ENCODE assay signal across 12 mouse cellular contexts in genomic region chr1:86614269-86614668, GRCm38 (mm10). TPM values are rescaled to one million over a fixed set of nuclear protein-coding genes. Genes with fewer than 3 reads are reported as not detected.
A peak's percentile ranks its signal among the peaks of the same experiment; 100 is the strongest.
DNase-seq lines count a peak whose midpoint lies in the region; ATAC-seq and TF ChIP-seq lines count a peak whose summit lies in the region.
"Had no signal": no experiment of that assay in that cellular context is flagged by ENCODE, and none has a peak within 500 bp of the region (broad histone marks: within the 10 kb centered on the region; RNA-seq: fewer than 3 reads in every experiment).

No protein-coding gene starts in this region.

- no peaks in the 10 kb centered on the region for H3K36me3 ChIP-seq in forebrain, embryonic 16.5 days (ENCODE audit: control insufficient read depth, insufficient read depth)
- peaks cover 5% of the 10 kb centered on the region for H3K36me3 ChIP-seq in forebrain, embryonic 10.5 days (replicated peaks)
- 0 out of 2 replicates have a peak, but pooled peaks cover 6% of the 10 kb centered on the region for H3K36me3 ChIP-seq in limb, embryonic 14.5 days (ENCODE audit: control insufficient read depth, insufficient read depth, low read length)
- H3K36me3 ChIP-seq in limb, embryonic 10.5 days, result peaks cover 11% of the 10 kb centered on the region
- H3K36me3 ChIP-seq in MEL (ENCODE audit: control insufficient read depth in 1 of 2, insufficient read depth in 2 of 2, low read length in 2 of 2), result no peaks in the 10 kb centered on the region; a peak in 1 of 4 replicates
- H3K36me3 ChIP-seq in hindbrain, postnatal 0 days (ENCODE audit: insufficient read depth, low read length), result no peaks in the 10 kb centered on the region

- H3K4me1 ChIP-seq in forebrain, embryonic 16.5 days (replicated peaks; ENCODE audit: control insufficient read depth, insufficient read depth, low read length), result no peaks in the 10 kb centered on the region
- H3K4me1 ChIP-seq in forebrain, embryonic 10.5 days, result no peaks in the 10 kb centered on the region
- H3K4me1 ChIP-seq in limb, embryonic 14.5 days (ENCODE audit: control insufficient read depth, insufficient read depth, low read length), result no peaks in the 10 kb centered on the region
- no peaks in the 10 kb centered on the region for H3K4me1 ChIP-seq in limb, embryonic 10.5 days
- H3K4me1 ChIP-seq in MEL (ENCODE audit: control insufficient read depth in 1 of 2, insufficient read depth in 2 of 2, low read length in 2 of 2), result no peaks in the 10 kb centered on the region
- no peaks in the 10 kb centered on the region for H3K4me1 ChIP-seq in hindbrain, postnatal 0 days (ENCODE audit: insufficient read depth, low read length)
- H3K4me1 ChIP-seq: midbrain, embryonic 12.5 days had no signal

- no peaks in the 10 kb centered on the region for H3K27me3 ChIP-seq in forebrain, embryonic 16.5 days (replicated peaks; ENCODE audit: control insufficient read depth, insufficient read depth, low read length)
- no peaks in the 10 kb centered on the region for H3K27me3 ChIP-seq in forebrain, embryonic 10.5 days (ENCODE audit: poor library complexity, severe bottlenecking)
- no peaks in the 10 kb centered on the region for H3K27me3 ChIP-seq in limb, embryonic 14.5 days (ENCODE audit: control insufficient read depth, insufficient read depth, low read length)
- no peaks in the 10 kb centered on the region for H3K27me3 ChIP-seq in limb, embryonic 10.5 days (ENCODE audit: low read depth, poor library complexity, severe bottlenecking)
- no peaks in the 10 kb centered on the region for H3K27me3 ChIP-seq in MEL (ENCODE audit: control insufficient read depth in 1 of 2, insufficient read depth in 2 of 2, low read length in 2 of 2)
- H3K27me3 ChIP-seq in hindbrain, postnatal 0 days (ENCODE audit: insufficient read depth, low read length), result no peaks in the 10 kb centered on the region
- H3K27me3 ChIP-seq: midbrain, embryonic 12.5 days had no signal

- H3K4me3 ChIP-seq in forebrain, embryonic 16.5 days (replicated peaks; ENCODE audit: low read length), result no peak overlapping the region
- H3K4me3 ChIP-seq in forebrain, embryonic 10.5 days, result no peak overlapping the region
- H3K4me3 ChIP-seq in limb, embryonic 14.5 days (replicated peaks; ENCODE audit: low read length), result no peak overlapping the region
- H3K4me3 ChIP-seq in limb, embryonic 10.5 days, result no peak overlapping the region
- no peak overlapping the region for H3K4me3 ChIP-seq in MEL (ENCODE audit: control insufficient read depth in 1 of 2, insufficient read depth in 1 of 2, low read depth in 2 of 2, low read length in 2 of 2)
- H3K4me3 ChIP-seq in hindbrain, postnatal 0 days (ENCODE audit: low read length), result no peak overlapping the region
- H3K4me3 ChIP-seq: midbrain, embryonic 12.5 days had no signal

- H3K9ac ChIP-seq in forebrain, embryonic 16.5 days (replicated peaks; ENCODE audit: low read depth, low read length), result no peak overlapping the region
- H3K9ac ChIP-seq in limb, embryonic 14.5 days (ENCODE audit: low read depth, low read length, severe bottlenecking), result no peak overlapping the region
- H3K9ac ChIP-seq in MEL (ENCODE audit: control insufficient read depth, low read depth, low read length, poor library complexity, severe bottlenecking), result no peak overlapping the region
- H3K9ac ChIP-seq in hindbrain, postnatal 0 days (replicated peaks; ENCODE audit: low read length), result no peak overlapping the region
- H3K9ac ChIP-seq: midbrain, embryonic 12.5 days had no signal

- H3K9me3 ChIP-seq in forebrain, embryonic 16.5 days (ENCODE audit: control insufficient read depth, low read length), result no peaks in the 10 kb centered on the region
- no peaks in the 10 kb centered on the region for H3K9me3 ChIP-seq in forebrain, embryonic 10.5 days
- H3K9me3 ChIP-seq in limb, embryonic 14.5 days (ENCODE audit: control insufficient read depth, low read length), result no peaks in the 10 kb centered on the region
- no peaks in the 10 kb centered on the region for H3K9me3 ChIP-seq in limb, embryonic 10.5 days (replicated peaks)
- no peaks in the 10 kb centered on the region for H3K9me3 ChIP-seq in MEL (replicated peaks; ENCODE audit: insufficient read depth, low read length)
- no peaks in the 10 kb centered on the region for H3K9me3 ChIP-seq in hindbrain, postnatal 0 days (ENCODE audit: low read length)
- H3K9me3 ChIP-seq: midbrain, embryonic 12.5 days had no signal

- no peak overlapping the region for H3K27ac ChIP-seq in forebrain, embryonic 16.5 days (ENCODE audit: low read length)
- H3K27ac ChIP-seq in forebrain, embryonic 10.5 days, result no peak overlapping the region
- H3K27ac ChIP-seq in limb, embryonic 14.5 days (replicated peaks; ENCODE audit: low read depth, low read length), result no peak overlapping the region
- H3K27ac ChIP-seq in limb, embryonic 10.5 days, result no peak overlapping the region
- no peak overlapping the region for H3K27ac ChIP-seq in MEL (ENCODE audit: control insufficient read depth, low read depth, low read length)
- no peak overlapping the region for H3K27ac ChIP-seq in hindbrain, postnatal 0 days
- H3K27ac ChIP-seq: midbrain, embryonic 12.5 days had no signal

- TF ChIP-seq RAD21 in MEL (IDR thresholded peaks at IDR 0.05; ENCODE audit: low read depth, low read length), result peak; percentile 82

- DNase-seq in forebrain, embryonic 10.5 days (ENCODE audit: extremely low spot score, low spot score), result no peak
- peak; percentile 65 for DNase-seq in limb, embryonic 14.5 days (ENCODE audit: low spot score)
- DNase-seq in limb, embryonic 10.5 days (ENCODE audit: low spot score), result no peak
- DNase-seq in MEL (ENCODE audit: low read depth, low spot score), result peak; percentile 61
- DNase-seq in hindbrain, postnatal 0 days (ENCODE audit: low spot score), result peak; percentile 77
- no peak for DNase-seq in spleen, adult 18-20 months
- no peak for DNase-seq in yolk sac, embryonic 10.5 days (ENCODE audit: low spot score)
- DNase-seq: cerebellum, adult 11 months; layer of hippocampus, adult 9-11 months had no signal

- H3K79me2 ChIP-seq in MEL (ENCODE audit: control insufficient read depth, insufficient read depth, low read length, poor library complexity), result no peaks in the 10 kb centered on the region

- no peak for TF ChIP-seq POLR2A in limb, embryonic 14.5 days (IDR thresholded peaks at IDR 0.05; ENCODE audit: borderline replicate concordance, extremely low read depth, insufficient read depth, insufficient read length)
- TF ChIP-seq POLR2A in MEL (IDR thresholded peaks at IDR 0.05; ENCODE audit: control insufficient read depth in 1 of 2, insufficient read depth in 1 of 2, low read depth in 1 of 2, low read length in 2 of 2, poor library complexity in 1 of 2), result no peak

- no peak for TF ChIP-seq EP300 in MEL (IDR thresholded peaks at IDR 0.05; ENCODE audit: low read depth in 1 of 2, low read length in 2 of 2)

- peak in 2 of 3 experiments; percentile 43 to 71; a peak in 4 of 6 replicates for TF ChIP-seq CTCF in MEL (IDR thresholded peaks at IDR 0.05 in 2 of 3, conservative IDR thresholded peaks at IDR 0.05 in 1 of 3; ENCODE audit: control insufficient read depth in 1 of 3, insufficient read depth in 1 of 3, low read depth in 2 of 3, low read length in 3 of 3, poor library complexity in 1 of 3, severe bottlenecking in 1 of 3)
- TF ChIP-seq CTCF in hindbrain, postnatal 0 days (IDR thresholded peaks at IDR 0.05; ENCODE audit: low read depth), result peak; percentile 65

- ATAC-seq in forebrain, embryonic 16.5 days, result peak; percentile 52
- ATAC-seq in limb, embryonic 14.5 days (ENCODE audit: low FRiP score, low read depth), result no peak
- peak; percentile 68 for ATAC-seq in hindbrain, postnatal 0 days

- no peak overlapping the region for H3K4me2 ChIP-seq in forebrain, embryonic 16.5 days (ENCODE audit: low read length)
- no peak overlapping the region for H3K4me2 ChIP-seq in limb, embryonic 14.5 days (replicated peaks; ENCODE audit: low read depth, low read length, severe bottlenecking)
- no peak overlapping the region for H3K4me2 ChIP-seq in hindbrain, postnatal 0 days (ENCODE audit: low read depth, low read length)
- H3K4me2 ChIP-seq: midbrain, embryonic 12.5 days had no signal

RNA-seq across cellular contexts. Expression of gene Cops7b, which starts 31.6 kb away (rescaled TPM):
- polyA plus RNA-seq in forebrain, embryonic 16.5 days (2015; fragmentation: Nextera tagmentation; extraction: Ambion mirVana), result 59.7 and 64.6 TPM in 2 replicates
- 74.3 and 75.9 TPM in 2 replicates for polyA plus RNA-seq in forebrain, embryonic 10.5 days (2016; fragmentation: Nextera tagmentation; extraction: Ambion mirVana)
- 62.1 and 68.9 TPM in 2 replicates for polyA plus RNA-seq in limb, embryonic 14.5 days (2012; rRNA removed)
- 35.6 and 42.6 TPM in 2 replicates for polyA plus RNA-seq in limb, embryonic 14.5 days (2014; fragmentation: Nextera tagmentation; extraction: Ambion mirVana)
- polyA plus RNA-seq in limb, embryonic 10.5 days (2016; fragmentation: Nextera tagmentation; extraction: Ambion mirVana), result 77.0 and 79.9 TPM in 2 replicates
- total RNA-seq in MEL (2012; rRNA removed), result 34.3 and 36.0 TPM in 2 replicates
- 10 to 100 TPM in 1 of 2 experiments, not detected in 1; 64.8 TPM for polyA plus RNA-seq in MEL (2012; ENCODE audit: insufficient read depth in 1 of 2, insufficient read length in 2 of 2, low read depth in 1 of 2, low replicate concordance in 2 of 2, missing spikeins in 1 of 2)
- total RNA-seq in hindbrain, postnatal 0 days (2014; rRNA removed), result 33.6 and 47.0 TPM in 2 replicates
- polyA plus RNA-seq in hindbrain, postnatal 0 days (2015; fragmentation: Nextera tagmentation; extraction: Ambion mirVana), result 44.7 and 48.3 TPM in 2 replicates

RNA-seq across cellular contexts. Expression of gene Pde6d, which starts 31.8 kb away (rescaled TPM):
- polyA plus RNA-seq in forebrain, embryonic 16.5 days (2015; fragmentation: Nextera tagmentation; extraction: Ambion mirVana), result 88.7 and 90.1 TPM in 2 replicates
- 64.3 and 68.0 TPM in 2 replicates for polyA plus RNA-seq in forebrain, embryonic 10.5 days (2016; fragmentation: Nextera tagmentation; extraction: Ambion mirVana)
- polyA plus RNA-seq in limb, embryonic 14.5 days (2012; rRNA removed), result 61.1 and 63.2 TPM in 2 replicates
- polyA plus RNA-seq in limb, embryonic 14.5 days (2014; fragmentation: Nextera tagmentation; extraction: Ambion mirVana), result 63.0 and 69.7 TPM in 2 replicates
- polyA plus RNA-seq in limb, embryonic 10.5 days (2016; fragmentation: Nextera tagmentation; extraction: Ambion mirVana), result 60.5 and 74.6 TPM in 2 replicates
- total RNA-seq in MEL (2012; rRNA removed), result 13.4 and 13.8 TPM in 2 replicates
- polyA plus RNA-seq in MEL (2012; ENCODE audit: insufficient read depth in 1 of 2, insufficient read length in 2 of 2, low read depth in 1 of 2, low replicate concordance in 2 of 2, missing spikeins in 1 of 2), result 10 to 100 TPM in 1 of 2 experiments, not detected in 1; 79.9 TPM
- 36.6 and 39.1 TPM in 2 replicates for total RNA-seq in hindbrain, postnatal 0 days (2014; rRNA removed)
- 112 and 121 TPM in 2 replicates for polyA plus RNA-seq in hindbrain, postnatal 0 days (2015; fragmentation: Nextera tagmentation; extraction: Ambion mirVana)

RNA-seq across cellular contexts. Expression of gene Nppc, which starts 56.1 kb away (rescaled TPM):
- 3.7 and 5.2 TPM in 2 replicates for polyA plus RNA-seq in forebrain, embryonic 16.5 days (2015; fragmentation: Nextera tagmentation; extraction: Ambion mirVana)
- 0.90 and 1.4 TPM in 2 replicates for polyA plus RNA-seq in forebrain, embryonic 10.5 days (2016; fragmentation: Nextera tagmentation; extraction: Ambion mirVana)
- polyA plus RNA-seq in limb, embryonic 14.5 days (2012; rRNA removed), result 5.6 and 6.4 TPM in 2 replicates
- 4.7 and 6.1 TPM in 2 replicates for polyA plus RNA-seq in limb, embryonic 14.5 days (2014; fragmentation: Nextera tagmentation; extraction: Ambion mirVana)
- 0.34 and 0.59 TPM in 2 replicates for polyA plus RNA-seq in limb, embryonic 10.5 days (2016; fragmentation: Nextera tagmentation; extraction: Ambion mirVana)
- total RNA-seq in MEL (2012; rRNA removed), result not detected in 2 replicates
- polyA plus RNA-seq in MEL (2012; ENCODE audit: insufficient read depth in 1 of 2, insufficient read length in 2 of 2, low read depth in 1 of 2, low replicate concordance in 2 of 2, missing spikeins in 1 of 2), result not detected
- 13.5 and 14.6 TPM in 2 replicates for total RNA-seq in hindbrain, postnatal 0 days (2014; rRNA removed)
- 22.7 and 27.7 TPM in 2 replicates for polyA plus RNA-seq in hindbrain, postnatal 0 days (2015; fragmentation: Nextera tagmentation; extraction: Ambion mirVana)
- total RNA-seq: heart, adult 18-20 months had no signal

Comparison
In these comparisons a context has a peak if more than half of its experiments do, and no peak if none do; other contexts are left out.
1. DNase-seq: peak in limb, embryonic 14.5 days (single experiment), MEL (single experiment) and hindbrain, postnatal 0 days (single experiment); none in forebrain, embryonic 10.5 days (single experiment), limb, embryonic 10.5 days (single experiment), spleen, adult 18-20 months (0 of 2) and yolk sac, embryonic 10.5 days (single experiment).